Mouse (Mus musculus) megakaryocyte, embryonic 14.5 days (primary cell): ENCODE results near the gene Smarcd1.

Experiments used
- FLI1 ChIP-seq: IDR thresholded peaks from 2 replicates; pipeline ENCODE4 v1.6.1; 2012; ENCODE audit warnings: low read length, inconsistent platforms, mixed read lengths
- GATA1 ChIP-seq: IDR thresholded peaks from 3 replicates; pipeline ENCODE4 v1.6.1; 2012; ENCODE audit warnings: mixed read lengths, low read length, inconsistent platforms, borderline replicate concordance

GRCm38 (mm10) chr15:99664600-99665451, 37.1 kb upstream of the Smarcd1 start:
- TF ChIP-seq FLI1, result no peak
- no peak for TF ChIP-seq GATA1
